Mouse (Mus musculus): ENCODE data around the gene Mfap3. TPM values are rescaled to one million over a fixed set of nuclear protein-coding genes. Genes with fewer than 3 reads are reported as not detected.

Gene Mfap3
- total RNA-seq, 2 experiments from 2014 or later: 41.0 to 45.2 TPM

DNA sequence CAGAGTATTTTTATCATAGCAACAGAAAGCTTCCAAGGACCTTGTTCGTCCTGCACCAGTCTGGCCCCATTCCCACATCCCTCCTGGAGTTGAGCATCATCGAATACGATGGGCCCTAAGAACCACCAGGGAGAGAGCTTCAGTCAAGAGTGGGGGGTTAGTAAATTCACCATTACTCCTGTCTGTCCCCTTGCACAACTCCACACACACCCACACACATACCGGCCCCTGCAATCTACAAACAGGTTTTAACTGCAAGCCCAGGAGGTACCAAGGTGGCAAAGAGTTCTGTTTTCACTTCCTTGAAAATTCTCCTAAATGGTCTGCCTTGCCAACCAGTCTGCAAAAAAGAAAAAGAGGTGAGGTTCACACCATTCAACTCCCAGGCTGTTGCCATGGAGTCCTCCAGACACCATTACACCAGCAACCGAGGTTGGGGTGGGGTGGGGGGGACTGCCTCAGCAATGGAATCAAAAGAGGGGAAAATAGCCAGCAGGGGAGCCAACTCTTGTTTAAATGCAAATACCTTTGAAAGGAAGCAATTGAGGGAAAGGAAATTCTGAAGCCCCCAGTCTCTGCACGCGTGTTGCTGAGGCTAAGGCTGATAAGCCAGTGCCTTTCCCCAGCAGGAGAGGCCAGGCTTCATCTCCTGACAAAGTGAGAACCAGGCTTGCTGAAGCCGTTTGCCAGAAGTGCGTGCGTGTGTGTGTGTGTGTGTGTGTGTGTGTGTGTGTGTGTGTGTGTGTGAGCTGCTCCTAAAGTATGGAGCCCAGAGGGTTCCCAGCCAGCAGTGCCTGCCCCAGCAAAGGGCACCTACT, 64.6 kb downstream of the Mfap3 start:
- no peak for DNase-seq (ENCODE audit: low spot score in 2 of 2)

Other genes with a start within 250 kb of the Mfap3 start
- 10 to 100 TPM; 54.9 to 60.5 TPM for gene Fam114a2, start within 50 bp of the Mfap3 start, total RNA-seq (2021)
- 10 to 100 TPM; 44.5 to 46.2 TPM for gene Galnt10, start 126.8 kb downstream of the Mfap3 start, total RNA-seq (2021)